Mouse (Mus musculus): Measurements from ENCODE around the gene Tert.

DNA sequence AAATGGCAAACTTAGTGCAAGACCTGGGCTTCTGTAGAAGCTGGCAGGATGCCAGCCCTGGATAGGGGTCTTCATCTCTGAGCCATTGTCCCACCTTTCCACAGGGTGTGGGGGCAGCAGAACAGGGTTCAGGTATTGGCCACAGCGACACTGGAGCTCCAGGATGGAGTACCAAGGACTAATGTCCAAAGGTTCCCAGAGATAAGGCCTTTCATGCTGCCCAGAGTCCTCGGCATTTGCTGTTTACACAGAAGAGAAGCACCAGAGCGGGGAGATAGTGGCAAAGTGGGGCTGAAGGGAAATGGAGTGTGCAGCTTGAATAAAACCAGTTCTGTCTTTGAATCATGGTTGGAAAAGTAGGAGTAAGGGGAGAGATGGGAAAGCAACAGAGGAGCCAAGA, 69.8 kb downstream of the Tert start:
- TF ChIP-seq POLR2A (IDR thresholded peaks at IDR 0.05; ENCODE audit: low read depth, low read length), result no peak
- TF ChIP-seq CTCF (conservative IDR thresholded peaks at IDR 0.05; ENCODE audit: insufficient read depth, insufficient read length, low read depth, low read length), result no peak
